Mouse (Mus musculus): ENCODE measurements around the gene U90926.
"Not testable (repeated sequence)": the region's sequence is repeated elsewhere in the genome, so short reads cannot be mapped to it uniquely, and the experiment has no call there.

The U90926 gene

GRCm38 (mm10) chr5:92218915-92219793, 3.9 kb upstream of the U90926 start:
- in situ Hi-C loops (cut with MboI, MseI) = no loop called here

DNA sequence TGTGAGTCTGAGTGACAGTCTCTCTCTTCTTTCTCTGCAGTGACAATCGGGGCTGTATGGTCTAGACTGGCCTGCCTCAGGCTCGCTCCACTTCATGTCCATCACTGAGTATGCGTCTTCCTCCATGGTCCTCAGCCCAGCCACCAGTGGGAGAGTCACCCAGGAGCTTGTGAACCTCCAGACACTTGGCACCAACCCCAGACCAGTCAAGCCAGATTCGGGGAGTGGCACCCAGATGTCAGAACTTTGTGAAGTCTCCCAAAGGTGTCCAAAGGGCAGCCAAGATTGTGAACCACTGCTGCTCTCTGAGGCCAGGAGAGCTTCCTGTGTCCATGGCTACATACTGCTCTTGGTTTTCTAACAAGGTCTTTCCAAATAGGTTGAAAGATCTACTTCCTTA, 3.0 kb downstream of the U90926 start:
- in situ Hi-C loops (cut with MboI, MseI) = no loop called here

DNA sequence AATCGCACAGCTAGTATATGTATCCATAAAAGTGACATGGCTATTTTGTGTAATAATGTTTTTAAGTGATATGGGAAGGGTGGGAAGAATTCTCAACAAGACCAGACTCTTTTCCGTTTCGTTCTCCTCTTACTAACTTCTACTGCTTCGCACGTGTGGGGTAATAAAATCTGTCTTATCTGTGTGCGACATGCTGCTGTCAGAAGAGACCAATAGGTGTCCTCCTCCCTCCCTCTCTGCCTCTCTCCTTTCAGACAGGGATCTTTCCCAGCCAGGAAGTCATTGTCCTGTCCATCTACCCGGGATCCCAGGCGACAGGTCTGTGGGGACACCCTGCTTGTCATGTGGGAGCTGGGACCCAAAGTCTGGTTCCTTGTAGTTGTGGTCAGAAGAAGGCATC, 5.0 kb downstream of the U90926 start:
- in situ Hi-C loops (cut with MboI, MseI) = no loop called here

DNA sequence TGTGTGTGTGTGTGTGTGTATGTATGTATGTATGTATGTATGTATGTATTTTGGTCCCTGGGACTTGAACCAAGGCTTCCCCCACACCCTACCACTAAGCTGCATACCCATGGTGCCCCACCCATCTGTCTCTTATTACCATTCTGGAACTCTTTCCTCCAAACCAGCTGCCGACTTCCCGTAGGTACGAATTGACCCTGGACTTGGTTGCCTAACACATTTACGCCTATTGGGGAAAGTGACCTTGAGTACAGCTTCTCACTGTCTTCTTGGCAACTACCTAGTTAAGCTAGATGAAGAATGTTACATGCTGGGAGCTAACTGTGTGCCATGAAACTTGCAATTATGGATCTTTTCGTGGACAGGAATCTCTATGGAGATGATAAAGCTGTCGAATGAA, 9.1 kb downstream of the U90926 start:
- in situ Hi-C loops (cut with MboI, MseI) = no loop called here

- in situ Hi-C loops (cut with MboI, MseI) = no loop called here
Measured at GRCm38 (mm10) chr5:92205706-92206105, 9.5 kb downstream of the U90926 start.

GRCm38 (mm10) chr5:92205184-92205583, 10.0 kb downstream of the U90926 start:
- in situ Hi-C loops (cut with MboI, MseI) = no loop called here

DNA sequence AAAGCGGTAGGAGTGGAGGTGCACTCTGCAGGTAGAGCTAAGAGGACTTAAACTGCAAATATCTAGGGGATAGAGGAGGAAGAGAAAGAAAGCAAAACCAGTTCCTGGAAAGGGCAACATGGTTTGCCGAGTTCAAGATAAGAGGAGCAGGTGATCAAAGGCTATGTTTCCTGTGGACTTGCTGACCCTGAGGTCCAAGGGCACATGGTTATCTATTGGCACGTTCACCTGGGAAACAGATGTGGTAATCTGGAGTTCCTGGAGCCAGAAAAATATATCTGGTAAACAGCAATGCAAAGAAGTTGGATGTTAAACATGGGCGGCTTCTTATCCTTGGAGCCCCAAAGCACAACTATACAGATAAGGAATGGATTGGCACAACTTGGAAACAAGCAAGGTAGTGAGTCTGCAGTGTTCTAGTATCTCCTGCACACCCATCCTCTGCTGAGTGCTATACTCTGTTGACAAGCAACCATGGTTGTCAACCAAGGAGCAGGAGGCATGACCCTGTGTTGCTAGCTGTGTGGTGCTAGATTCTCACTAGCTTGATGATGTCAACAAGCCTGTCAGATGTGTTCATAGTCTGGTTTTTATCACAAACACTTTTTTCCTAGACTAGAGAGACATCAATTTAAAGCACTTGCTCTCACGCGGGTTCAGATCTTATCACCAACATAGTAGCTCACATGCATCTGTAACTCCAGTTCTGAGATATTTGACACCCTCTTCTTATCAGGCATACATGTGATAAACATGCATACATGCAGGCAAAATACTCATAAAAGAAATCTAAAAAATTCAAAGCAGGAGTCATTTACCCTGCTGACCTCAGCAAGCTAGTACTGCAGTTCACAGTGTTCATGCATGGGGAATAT, 10.8 kb downstream of the U90926 start:
- in situ Hi-C loops (cut with MboI, MseI) = no loop called here

DNA sequence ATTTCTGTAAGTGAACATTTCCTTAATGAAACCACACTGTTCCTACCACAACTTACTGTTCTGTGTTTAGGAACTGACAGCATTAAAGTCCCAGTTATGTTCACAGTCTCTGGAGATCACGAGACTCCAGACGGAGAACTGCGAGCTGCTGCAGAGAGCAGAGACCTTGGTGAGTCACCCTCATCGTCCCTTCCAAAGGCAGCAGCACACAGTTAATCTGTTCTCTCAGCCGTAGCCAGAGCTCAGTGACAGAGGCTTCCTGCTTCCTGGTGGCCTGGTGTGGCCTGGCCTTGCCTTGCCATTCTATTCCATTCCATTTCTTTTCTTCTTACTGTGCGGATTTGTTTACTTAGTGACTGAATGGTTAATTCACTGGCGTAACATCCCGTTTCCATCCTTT, 16.9 kb downstream of the U90926 start:
- in situ Hi-C loops (cut with MboI, MseI) = no loop called here

DNA sequence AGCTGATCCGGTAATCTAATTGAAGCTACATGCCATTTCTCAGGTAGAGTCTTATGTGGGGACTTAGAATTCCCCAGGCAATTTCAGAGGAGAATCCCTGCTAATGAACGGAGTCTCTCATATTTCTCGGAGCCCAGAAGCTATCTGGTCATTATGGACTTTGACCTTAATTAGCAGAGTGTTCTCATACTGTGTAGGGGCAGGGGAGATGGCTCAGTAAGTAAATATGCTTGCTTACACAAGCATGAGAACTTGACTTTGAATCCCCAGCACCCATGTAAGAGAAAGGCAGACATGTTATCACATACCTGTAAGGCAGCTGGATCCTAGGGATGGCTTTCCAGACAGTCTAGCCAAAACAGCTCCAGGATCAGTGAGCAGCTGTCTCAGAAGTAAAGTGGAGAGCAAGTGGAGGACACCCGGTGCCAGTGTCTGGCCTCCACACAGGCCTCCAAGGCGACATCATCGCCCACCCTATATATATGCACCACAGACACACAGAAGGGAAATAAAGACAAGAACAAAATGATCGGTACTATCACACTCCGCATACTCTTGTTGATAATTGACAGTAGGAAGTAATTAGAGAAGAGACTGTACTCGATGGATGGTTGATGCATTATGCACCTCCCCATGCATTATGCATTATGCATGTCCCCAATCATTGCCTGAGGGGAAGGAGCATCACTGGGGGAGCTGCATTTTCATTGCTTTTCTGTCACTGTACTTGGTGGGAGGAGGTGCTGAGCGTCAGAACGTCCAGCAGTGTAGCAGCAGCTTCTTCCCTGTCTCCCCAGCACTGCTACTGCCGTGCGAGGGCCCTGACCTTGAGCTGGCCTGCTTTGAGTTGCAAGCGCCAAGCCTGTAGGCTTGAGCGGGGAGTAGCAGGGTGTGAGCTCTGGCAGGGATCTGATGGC, 18.1 kb downstream of the U90926 start:
- in situ Hi-C loops (cut with MboI, MseI) = no loop called here

GRCm38 (mm10) chr5:92195716-92196115, 19.5 kb downstream of the U90926 start:
- in situ Hi-C loops (cut with MboI, MseI) = not testable (repeated sequence)

- in situ Hi-C loops (cut with MboI, MseI) = loop anchor here in 1 of 2 experiments (5.0 kb wide), 1 partner anchor 48 kb away; no protein-coding TSS in a partner anchor
Measured at GRCm38 (mm10) chr5:92188881-92189483, 26.2 kb downstream of the U90926 start.

DNA sequence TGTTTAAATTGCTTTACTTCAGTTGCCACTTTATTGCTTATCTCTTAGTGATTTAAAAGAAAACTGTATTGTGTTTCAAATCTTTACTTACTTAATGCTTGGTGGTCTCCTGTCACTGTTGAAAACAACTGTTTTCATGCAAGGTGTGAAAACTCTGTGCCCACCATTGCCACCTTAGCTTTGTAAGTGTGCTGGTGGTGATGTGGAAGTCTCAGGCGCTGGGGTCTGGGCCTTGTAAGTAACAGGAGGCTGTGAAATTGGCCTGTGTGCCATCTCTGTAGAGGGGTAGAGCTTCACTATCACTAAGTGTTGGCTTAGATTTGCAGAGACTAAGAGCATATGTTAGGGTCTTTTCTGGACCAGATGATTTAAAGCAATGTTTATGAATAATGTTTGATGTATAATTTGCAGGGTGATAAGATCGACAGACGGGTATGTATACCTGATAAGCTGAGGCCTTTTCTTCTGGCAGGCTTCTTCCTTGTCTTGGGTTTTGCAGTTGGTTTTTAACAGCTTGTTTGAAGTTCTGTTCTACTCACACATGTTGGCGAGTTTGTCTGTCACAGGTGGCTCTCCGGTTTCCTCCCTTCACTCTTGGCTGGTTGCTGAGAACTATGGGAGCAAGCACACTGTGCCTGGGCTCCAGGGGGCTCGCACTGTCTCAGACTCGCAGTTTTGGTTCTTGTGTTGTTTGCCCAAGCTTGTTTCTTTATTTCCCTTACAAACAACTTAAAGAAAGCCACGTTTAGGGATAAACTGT, 32.0 kb downstream of the U90926 start:
- in situ Hi-C loops (cut with MboI, MseI) = no loop called here

DNA sequence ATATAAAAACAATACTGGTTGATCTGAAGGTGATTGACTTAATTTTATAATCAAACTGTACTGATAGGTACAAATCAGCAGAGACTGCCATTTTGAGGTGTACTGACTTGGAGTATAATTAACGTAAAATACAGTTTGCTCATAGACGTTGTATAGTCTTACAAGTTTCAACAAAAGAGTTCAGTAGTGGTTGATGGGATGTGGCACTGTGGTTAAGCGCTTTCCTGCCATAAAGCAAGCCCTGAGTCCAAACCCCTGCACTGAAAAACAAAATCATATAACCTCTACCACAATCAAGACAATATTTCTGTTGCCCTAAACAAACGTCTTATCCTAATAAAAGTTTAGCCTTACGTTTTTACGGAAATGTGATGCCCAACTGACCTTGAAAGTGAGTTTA, 49.2 kb downstream of the U90926 start:
- in situ Hi-C loops (cut with MboI, MseI) = no loop called here
